In genomic region chr10:93888935-93889578, GRCm38 (mm10) we compare ENCODE assay signal across 8 mouse cellular contexts. TPM values are rescaled to one million over a fixed set of nuclear protein-coding genes. Genes with fewer than 3 reads are reported as not detected.
DNase-seq lines count a peak whose midpoint lies in the region; ATAC-seq and TF ChIP-seq lines count a peak whose summit lies in the region.

No protein-coding gene starts in this region.

- peak overlapping the region; percentile 87 for H3K27ac ChIP-seq in brown adipose tissue, adult 24 weeks (replicated peaks; ENCODE audit: low read depth, low read length)
- H3K27ac ChIP-seq in hindbrain, postnatal 0 days: peak overlapping the region; percentile 97
- H3K27ac ChIP-seq in liver, adult 2 months (replicated peaks; ENCODE audit: insufficient read depth, low read depth, low read length): peak overlapping the region; percentile 81
- H3K27ac ChIP-seq in neural tube, embryonic 14.5 days (ENCODE audit: low read depth, low read length): peak overlapping the region; percentile 86

- no peak for TF ChIP-seq CTCF in hindbrain, postnatal 0 days (IDR thresholded peaks at IDR 0.05; ENCODE audit: low read depth)
- no peak for TF ChIP-seq CTCF in liver, adult 2 months (IDR thresholded peaks at IDR 0.05; ENCODE audit: low read depth, low read length)

- peak overlapping the region; percentile 85 for H3K4me2 ChIP-seq in hindbrain, postnatal 0 days (ENCODE audit: low read depth, low read length)
- H3K4me2 ChIP-seq in neural tube, embryonic 14.5 days (ENCODE audit: low read depth, low read length): peak overlapping the region; percentile 92

- WGBS in hindbrain, postnatal 0 days: under 1% methylated on average over 38 of the region's 38 CpGs
- WGBS in liver, adult 2 months: under 1% methylated on average over 38 of the region's 38 CpGs
- under 1% methylated on average over 38 of the region's 38 CpGs for WGBS in neural tube, embryonic 14.5 days

- peak overlapping the region; percentile 89 for H3K9ac ChIP-seq in hindbrain, postnatal 0 days (replicated peaks; ENCODE audit: low read length)
- peak overlapping the region; percentile 87 for H3K9ac ChIP-seq in liver, adult 2 months (ENCODE audit: low read depth, low read length)
- peak overlapping the region; percentile 87 for H3K9ac ChIP-seq in neural tube, embryonic 14.5 days (replicated peaks; ENCODE audit: low read depth, low read length)

- peak; percentile 53 for DNase-seq in spleen, adult 12 weeks (ENCODE audit: low spot score)
- DNase-seq in spleen, adult 18-20 months: no peak
- DNase-seq in frontal cortex, postnatal 10 days (ENCODE audit: low spot score in 2 of 2): peak; percentile 12 to 31
- peak; percentile 60 for DNase-seq in hindbrain, postnatal 0 days (ENCODE audit: low spot score)
- DNase-seq in liver, adult 2 months (ENCODE audit: extremely low read depth, low read depth, low spot score): peak; percentile 45
- DNase-seq in B cell, adult 2 months: no peak

- no peaks in the 10 kb centered on the region for H3K9me3 ChIP-seq in hindbrain, postnatal 0 days (ENCODE audit: low read length)
- H3K9me3 ChIP-seq in neural tube, embryonic 14.5 days (ENCODE audit: control insufficient read depth, low read length): no peaks in the 10 kb centered on the region

- H3K79me2 ChIP-seq in liver, adult 2 months (ENCODE audit: control insufficient read depth, insufficient read depth, low read length): peaks cover 30% of the 10 kb centered on the region; the same call in 1 of the 2 replicates

- peak overlapping the region; percentile 93 for H3K4me3 ChIP-seq in brown adipose tissue, adult 24 weeks (ENCODE audit: insufficient read depth, low read depth, low read length)
- peak overlapping the region; percentile 68 for H3K4me3 ChIP-seq in hindbrain, postnatal 0 days (ENCODE audit: low read length)
- H3K4me3 ChIP-seq in liver, adult 2 months (ENCODE audit: insufficient read depth, low read depth, low read length): peak overlapping the region; percentile 78
- peak overlapping the region; percentile 77 for H3K4me3 ChIP-seq in neural tube, embryonic 14.5 days (ENCODE audit: low read depth, low read length)

- no peak for TF ChIP-seq POLR2A in liver, adult 2 months (IDR thresholded peaks at IDR 0.05; ENCODE audit: extremely low read depth, insufficient read depth, low read length)

- peaks cover 4% of the 10 kb centered on the region for H3K4me1 ChIP-seq in brown adipose tissue, adult 24 weeks (ENCODE audit: control insufficient read depth, insufficient read depth, insufficient read length, low read length)
- H3K4me1 ChIP-seq in hindbrain, postnatal 0 days (ENCODE audit: insufficient read depth, low read length): no peaks in the 10 kb centered on the region; the same call in 1 of the 2 replicates
- H3K4me1 ChIP-seq in liver, adult 2 months (ENCODE audit: control insufficient read depth, insufficient read depth, low read length): peaks cover 1% of the 10 kb centered on the region; the same call in 1 of the 2 replicates
- H3K4me1 ChIP-seq in neural tube, embryonic 14.5 days (ENCODE audit: control insufficient read depth, insufficient read depth, low read length): peaks cover 13% of the 10 kb centered on the region

- peak; percentile 78 for ATAC-seq in hindbrain, postnatal 0 days
- peak; percentile 74 for ATAC-seq in neural tube, embryonic 14.5 days (ENCODE audit: low read depth)

- peaks cover 7% of the 10 kb centered on the region; the same call in 1 of the 2 replicates for H3K36me3 ChIP-seq in hindbrain, postnatal 0 days (ENCODE audit: insufficient read depth, low read length)
- peaks cover 10% of the 10 kb centered on the region for H3K36me3 ChIP-seq in liver, adult 2 months (ENCODE audit: control insufficient read depth, insufficient read depth, low read length)
- peaks cover 12% of the 10 kb centered on the region for H3K36me3 ChIP-seq in neural tube, embryonic 14.5 days (ENCODE audit: control insufficient read depth, insufficient read depth, low read length)

- no peaks in the 10 kb centered on the region for H3K27me3 ChIP-seq in hindbrain, postnatal 0 days (ENCODE audit: insufficient read depth, low read length)
- H3K27me3 ChIP-seq in liver, adult 2 months (ENCODE audit: control insufficient read depth, insufficient read depth, low read length): no peaks in the 10 kb centered on the region
- H3K27me3 ChIP-seq in neural tube, embryonic 14.5 days (ENCODE audit: control insufficient read depth, insufficient read depth, low read length): no peaks in the 10 kb centered on the region

RNA-seq across cellular contexts. Expression of gene Metap2, which starts 7.8 kb away (rescaled TPM):
- 137 TPM in 2 replicates for polyA plus RNA-seq in brown adipose tissue, adult 24 weeks (2012; ENCODE audit: insufficient read depth, insufficient read length, missing spikeins)
- 35.0 and 50.7 TPM in 2 replicates for total RNA-seq in hindbrain, postnatal 0 days (2014; rRNA removed)
- 158 and 171 TPM in 2 replicates for polyA plus RNA-seq in hindbrain, postnatal 0 days (2015; fragmentation: Nextera tagmentation; extraction: Ambion mirVana)
- 32.8 and 42.6 TPM in 2 replicates for total RNA-seq in liver, adult 2 months (2014; rRNA removed)
- polyA plus RNA-seq in liver, adult 2 months (2012; rRNA removed): 15.4 and 20.3 TPM in 2 replicates
- polyA plus RNA-seq in neural tube, embryonic 14.5 days (2014; fragmentation: Nextera tagmentation; extraction: Ambion mirVana): 165 and 189 TPM in 2 replicates

RNA-seq across cellular contexts. Expression of gene Usp44, which starts 57.7 kb away (rescaled TPM):
- not detected in 2 replicates for polyA plus RNA-seq in brown adipose tissue, adult 24 weeks (2012; ENCODE audit: insufficient read depth, insufficient read length, missing spikeins)
- total RNA-seq in hindbrain, postnatal 0 days (2014; rRNA removed): 0.22 and 0.26 TPM in 2 replicates
- polyA plus RNA-seq in hindbrain, postnatal 0 days (2015; fragmentation: Nextera tagmentation; extraction: Ambion mirVana): 0.39 and 0.43 TPM in 2 replicates
- not detected in 2 replicates for total RNA-seq in liver, adult 2 months (2014; rRNA removed)
- not detected in 2 replicates for polyA plus RNA-seq in liver, adult 2 months (2012; rRNA removed)
- polyA plus RNA-seq in neural tube, embryonic 14.5 days (2014; fragmentation: Nextera tagmentation; extraction: Ambion mirVana): 0.13 and 0.17 TPM in 2 replicates

Comparison
In these comparisons a context has a peak if more than half of its experiments do, and no peak if none do; other contexts are left out.
1. DNase-seq: peak in spleen, adult 12 weeks (single experiment), frontal cortex, postnatal 10 days (2 of 2), hindbrain, postnatal 0 days (single experiment) and liver, adult 2 months (single experiment); none in spleen, adult 18-20 months (0 of 2) and B cell, adult 2 months (0 of 2).
2. Peak in every context shown above with its lines, with median percentiles within 50 percentile points of each other: H3K27ac ChIP-seq, H3K4me3 ChIP-seq and H3K9ac ChIP-seq.